In genomic region chr15:37135590-37136164, GRCm38 (mm10) we compare ENCODE assay signal across 8 mouse cellular contexts.
DNase-seq lines count a peak whose midpoint lies in the region; ATAC-seq lines count a peak whose summit lies in the region.

No protein-coding gene starts in this region.

- under 1% methylated on average over 35 of the region's 35 CpGs for WGBS in forebrain, embryonic 10.5 days
- 3% methylated on average over 35 of the region's 35 CpGs for WGBS in heart, embryonic 16.5 days
- 4% methylated on average over 35 of the region's 35 CpGs for WGBS in liver, embryonic 16.5 days (ENCODE audit: insufficient replicate concordance)
- under 1% methylated on average over 35 of the region's 35 CpGs for WGBS in neural tube, embryonic 12.5 days
- WGBS in stomach, embryonic 16.5 days = 2% methylated on average over 35 of the region's 35 CpGs

- H3K27me3 ChIP-seq in forebrain, embryonic 10.5 days (ENCODE audit: poor library complexity, severe bottlenecking) = 0 out of 2 replicates have a peak, but pooled peaks cover 12% of the 10 kb centered on the region
- H3K27me3 ChIP-seq in heart, embryonic 16.5 days (ENCODE audit: control insufficient read depth, insufficient read depth, low read length) = no peaks in the 10 kb centered on the region
- no peaks in the 10 kb centered on the region for H3K27me3 ChIP-seq in liver, embryonic 16.5 days (ENCODE audit: control insufficient read depth, insufficient read depth, low read depth, low read length)
- no peaks in the 10 kb centered on the region for H3K27me3 ChIP-seq in neural tube, embryonic 12.5 days (replicated peaks)
- no peaks in the 10 kb centered on the region for H3K27me3 ChIP-seq in stomach, embryonic 16.5 days (ENCODE audit: control insufficient read depth, insufficient read depth, low read length)

- DNase-seq in layer of hippocampus, adult 11-12 months (ENCODE audit: low spot score) = peak; percentile 47
- DNase-seq in layer of hippocampus, adult 9-10 months (ENCODE audit: low spot score) = no peak
- peak; percentile 71 for DNase-seq in forebrain, embryonic 10.5 days (ENCODE audit: extremely low spot score, low spot score)
- DNase-seq in kidney, postnatal 10 days = peak; percentile 72

- ATAC-seq in heart, embryonic 16.5 days (replicated peaks; ENCODE audit: extremely low read depth, insufficient read depth, low FRiP score) = peak; percentile 69
- ATAC-seq in liver, embryonic 16.5 days (ENCODE audit: low read depth) = peak; percentile 90
- ATAC-seq in neural tube, embryonic 12.5 days (ENCODE audit: low FRiP score, low read depth) = peak; percentile 76
- peak; percentile 93 for ATAC-seq in stomach, embryonic 16.5 days (ENCODE audit: insufficient read depth, low FRiP score)

- H3K4me1 ChIP-seq in forebrain, embryonic 10.5 days = peaks cover 23% of the 10 kb centered on the region
- H3K4me1 ChIP-seq in heart, embryonic 16.5 days (ENCODE audit: control insufficient read depth, insufficient read depth, low read length) = peaks cover 2% of the 10 kb centered on the region; the same call in 1 of the 2 replicates
- H3K4me1 ChIP-seq in liver, embryonic 16.5 days (ENCODE audit: control insufficient read depth, low read depth, low read length) = no peaks in the 10 kb centered on the region
- peaks cover 13% of the 10 kb centered on the region; the same call in 1 of the 2 replicates for H3K4me1 ChIP-seq in neural tube, embryonic 12.5 days
- H3K4me1 ChIP-seq in stomach, embryonic 16.5 days (ENCODE audit: control insufficient read depth, insufficient read depth, low read length) = peaks cover 8% of the 10 kb centered on the region; the same call in 1 of the 2 replicates

- no peaks in the 10 kb centered on the region for H3K36me3 ChIP-seq in forebrain, embryonic 10.5 days (replicated peaks)
- no peaks in the 10 kb centered on the region for H3K36me3 ChIP-seq in heart, embryonic 16.5 days (ENCODE audit: control insufficient read depth, insufficient read depth)
- no peaks in the 10 kb centered on the region for H3K36me3 ChIP-seq in liver, embryonic 16.5 days (ENCODE audit: control insufficient read depth, insufficient read depth)
- no peaks in the 10 kb centered on the region for H3K36me3 ChIP-seq in neural tube, embryonic 12.5 days
- no peaks in the 10 kb centered on the region for H3K36me3 ChIP-seq in stomach, embryonic 16.5 days (ENCODE audit: control insufficient read depth, insufficient read depth, low read length)

- peak overlapping the region; percentile 66 for H3K4me3 ChIP-seq in forebrain, embryonic 10.5 days
- peak overlapping the region; percentile 66 for H3K4me3 ChIP-seq in heart, embryonic 16.5 days (ENCODE audit: low read length)
- peak overlapping the region; percentile 67 for H3K4me3 ChIP-seq in liver, embryonic 16.5 days (ENCODE audit: low read depth, low read length)
- H3K4me3 ChIP-seq in neural tube, embryonic 12.5 days = peak overlapping the region; percentile 44
- H3K4me3 ChIP-seq in stomach, embryonic 16.5 days (replicated peaks; ENCODE audit: low read length) = peak overlapping the region; percentile 68

- no peaks in the 10 kb centered on the region for H3K9me3 ChIP-seq in forebrain, embryonic 10.5 days
- no peaks in the 10 kb centered on the region for H3K9me3 ChIP-seq in heart, embryonic 16.5 days (replicated peaks; ENCODE audit: control insufficient read depth, low read length)
- H3K9me3 ChIP-seq in liver, embryonic 16.5 days (replicated peaks; ENCODE audit: control insufficient read depth, low read length) = no peaks in the 10 kb centered on the region
- no peaks in the 10 kb centered on the region for H3K9me3 ChIP-seq in neural tube, embryonic 12.5 days
- H3K9me3 ChIP-seq in stomach, embryonic 16.5 days (replicated peaks; ENCODE audit: control insufficient read depth, low read length) = 0 out of 2 replicates have a peak, but pooled peaks cover under 1% of the 10 kb centered on the region

- peak overlapping the region; percentile 78 for H3K9ac ChIP-seq in heart, embryonic 16.5 days (ENCODE audit: low read length)
- H3K9ac ChIP-seq in liver, embryonic 16.5 days (ENCODE audit: low read depth, low read length) = peak overlapping the region; percentile 57
- peak overlapping the region; percentile 79 for H3K9ac ChIP-seq in neural tube, embryonic 12.5 days
- H3K9ac ChIP-seq in stomach, embryonic 16.5 days (ENCODE audit: low read length) = peak overlapping the region; percentile 85

- peak overlapping the region; percentile 86 for H3K4me2 ChIP-seq in heart, embryonic 16.5 days (ENCODE audit: low read depth, low read length)
- peak overlapping the region; percentile 79 for H3K4me2 ChIP-seq in liver, embryonic 16.5 days (ENCODE audit: low read depth, low read length)
- H3K4me2 ChIP-seq in neural tube, embryonic 12.5 days (replicated peaks) = peak overlapping the region; percentile 67
- peak overlapping the region; percentile 85 for H3K4me2 ChIP-seq in stomach, embryonic 16.5 days (ENCODE audit: low read depth, low read length)

- peak overlapping the region; percentile 97 for H3K27ac ChIP-seq in forebrain, embryonic 10.5 days
- peak overlapping the region; percentile 75 for H3K27ac ChIP-seq in heart, embryonic 16.5 days (ENCODE audit: low read length)
- peak overlapping the region; percentile 76 for H3K27ac ChIP-seq in liver, embryonic 16.5 days (ENCODE audit: low read length)
- H3K27ac ChIP-seq in neural tube, embryonic 12.5 days = 0 out of 2 replicates have a peak overlapping the region, but pooled peaks have one; percentile 15
- H3K27ac ChIP-seq in stomach, embryonic 16.5 days (ENCODE audit: low read length) = peak overlapping the region; percentile 95

Comparison
In these comparisons a context has a peak if more than half of its experiments do, and no peak if none do; other contexts are left out.
1. H3K27ac ChIP-seq: peak in every context shown above with its lines; median percentile 97 in forebrain, embryonic 10.5 days; 95 in stomach, embryonic 16.5 days; 76 in liver, embryonic 16.5 days; 75 in heart, embryonic 16.5 days; 15 in neural tube, embryonic 12.5 days.